Mouse (Mus musculus) left cerebral cortex, postnatal 25 days (tissue): ENCODE measurements at regions not wholly inside any gene's neighbourhood (a gene's known extent, or its start where the extent isn't known, plus 50 kb on each side); places are given as distances from the start of the nearest gene placed in this dataset.

Source experiments
- DNase-seq, 2 experiments: peaks; one replicate each; pipeline ENCODE4 v3.0.0; 2022; ENCODE audit warnings: low spot score in 2 of 2, mixed read lengths in 1 of 2
- intact Hi-C: fragments of 180-260 bp; cut with DNase I; formaldehyde crosslinking; loops from one replicate; pipeline ENCODE4 v1.15.1; 2025

DNA sequence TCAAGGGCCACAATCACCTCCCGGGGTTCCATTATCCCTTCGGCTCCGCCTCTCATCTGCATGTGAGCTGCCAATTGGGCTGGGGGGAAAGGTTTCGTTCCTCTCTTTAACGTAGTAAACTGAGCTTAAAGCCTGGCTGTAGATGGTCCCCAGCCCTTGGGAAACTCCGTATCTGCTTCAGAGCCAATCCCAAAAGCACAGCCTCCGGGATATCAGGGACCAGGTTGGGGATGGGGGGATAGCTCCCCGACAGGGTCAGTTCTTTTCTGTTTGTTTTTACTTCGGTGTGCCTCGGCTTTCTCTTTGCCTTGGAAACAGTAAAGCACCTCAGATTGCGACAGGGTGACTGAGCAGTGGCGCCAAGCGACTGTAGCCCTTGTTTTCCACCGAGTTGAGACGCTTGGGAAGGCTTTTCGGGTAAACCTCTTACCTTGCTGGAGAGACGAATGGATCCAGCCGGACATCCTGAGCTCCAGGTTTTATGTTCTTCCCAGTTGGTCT lies 64.5 kb downstream of the Tfap2c start:
- DNase-seq = no peak
- intact Hi-C loops = no loop called here

DNA sequence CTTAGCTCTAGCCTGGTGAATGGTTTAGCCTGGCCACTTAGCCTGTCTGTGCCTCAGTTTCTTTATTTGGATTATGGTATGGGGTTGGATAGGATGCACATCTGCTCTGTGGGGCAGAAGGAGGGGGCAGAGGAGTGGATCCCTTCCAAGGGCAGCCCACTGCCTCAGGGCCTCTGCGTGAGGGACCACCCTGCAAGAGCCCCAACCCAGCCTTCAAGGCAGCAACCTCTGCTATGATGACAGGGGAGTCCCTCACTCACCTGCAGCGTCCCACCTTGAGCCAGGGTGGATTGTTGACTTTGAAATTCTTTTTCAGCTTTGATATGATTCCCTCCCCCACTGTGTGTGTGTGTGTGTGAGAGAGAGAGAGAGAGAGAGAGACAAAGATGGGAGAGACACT lies 65.8 kb downstream of the Tfap2c start:
- intact Hi-C loops = no loop called here
- DNase-seq = no peak

DNA sequence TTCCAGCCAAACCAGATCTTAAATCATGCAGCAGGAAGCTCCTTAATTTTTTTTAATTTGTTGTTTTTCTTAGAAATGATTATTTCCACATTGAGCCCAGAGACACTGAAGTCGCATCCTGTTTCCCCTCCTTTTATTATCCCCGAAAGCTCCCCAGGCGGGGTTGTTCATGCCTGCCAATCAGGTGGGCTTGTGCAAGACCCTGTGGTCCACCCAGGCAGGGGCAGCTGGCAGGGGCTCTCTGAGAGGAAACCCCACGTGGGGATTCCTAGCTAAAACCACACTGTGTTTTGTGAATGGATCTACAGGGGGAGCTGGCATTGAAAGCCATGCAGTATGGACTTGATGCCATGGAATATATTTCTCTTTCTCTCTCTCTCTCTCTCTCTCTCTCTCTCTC lies 66.2 kb downstream of the Tfap2c start:
- DNase-seq = no peak
- intact Hi-C loops = no loop called here

- intact Hi-C loops = no loop called here
- DNase-seq = no peak
Measured at GRCm38 (mm10) chr2:172619168-172619567, 69.8 kb downstream of the Tfap2c start.

GRCm38 (mm10) chr2:172620001-172620400 lies 70.6 kb downstream of the Tfap2c start:
- intact Hi-C loops = no loop called here
- no peak for DNase-seq

DNA sequence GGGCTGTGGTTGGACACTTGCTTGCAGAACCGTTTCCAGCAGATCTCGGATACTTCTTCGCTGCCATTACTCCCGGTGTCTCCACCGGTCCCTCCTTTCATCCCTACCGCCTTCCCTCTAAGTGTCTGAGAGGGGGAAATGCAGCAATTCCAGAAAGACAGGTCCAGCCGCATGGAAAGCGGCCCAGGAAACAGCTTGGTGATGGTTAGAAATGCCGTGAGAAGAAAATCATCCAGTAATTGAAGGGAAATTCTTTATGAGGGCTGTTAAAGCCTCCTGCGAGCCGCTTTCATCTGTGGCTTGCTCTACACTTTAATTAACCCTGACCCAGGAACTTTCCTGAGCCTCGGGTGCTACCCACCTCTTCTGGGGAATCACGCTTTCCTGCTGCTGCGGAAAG lies 74.3 kb downstream of the Tfap2c start:
- intact Hi-C loops = no loop called here

DNA sequence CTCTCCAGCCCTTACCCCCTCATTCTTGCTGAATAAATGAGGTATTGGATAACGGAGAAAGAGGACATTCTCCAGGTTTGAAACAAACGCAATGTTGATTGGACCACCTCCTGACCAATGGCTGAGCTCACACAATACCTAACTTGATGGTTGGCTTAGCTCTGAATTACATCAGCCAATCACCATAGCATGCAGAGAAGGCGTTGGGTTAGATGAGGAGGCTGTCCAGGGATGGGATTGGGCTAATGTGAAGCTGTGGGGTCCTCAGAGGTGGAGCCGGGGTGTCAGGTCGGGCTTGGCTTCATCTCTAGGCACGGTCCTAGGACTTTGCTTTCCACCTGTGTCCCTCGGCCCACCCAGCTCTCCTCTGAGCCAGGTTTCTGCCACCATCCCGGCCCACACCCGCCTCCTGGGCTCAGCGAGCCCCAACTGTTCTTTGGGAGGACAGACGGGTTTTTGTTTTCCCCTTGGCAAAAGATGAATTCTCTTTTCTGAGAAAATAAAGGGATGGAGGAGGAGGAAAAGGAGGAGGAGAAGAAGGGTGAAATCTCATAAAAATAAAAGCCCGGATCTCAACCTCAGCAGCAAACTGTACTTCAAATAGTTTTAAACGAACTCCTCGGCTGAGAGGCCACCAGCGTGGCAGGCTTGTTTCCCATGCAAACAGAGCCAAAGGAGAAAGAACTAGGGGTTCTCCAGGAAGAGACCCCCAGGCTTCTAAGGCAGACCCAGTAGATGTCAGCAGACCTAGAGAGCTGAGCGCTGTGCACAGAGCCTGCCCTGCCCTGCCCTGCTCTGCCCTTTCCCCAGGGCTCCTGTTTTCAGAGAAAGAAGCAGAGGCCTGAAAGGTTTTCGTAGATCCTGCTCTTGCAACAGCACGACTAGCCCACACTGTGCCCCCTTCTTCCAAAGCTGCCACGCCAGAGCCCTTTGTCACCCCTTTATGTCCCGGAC lies 78.2 kb downstream of the Tfap2c start:
- intact Hi-C loops = no loop called here
- no peak for DNase-seq

More for the DNA sequence above, 74.3 kb downstream of the Tfap2c start:
- no peak for DNase-seq

DNA sequence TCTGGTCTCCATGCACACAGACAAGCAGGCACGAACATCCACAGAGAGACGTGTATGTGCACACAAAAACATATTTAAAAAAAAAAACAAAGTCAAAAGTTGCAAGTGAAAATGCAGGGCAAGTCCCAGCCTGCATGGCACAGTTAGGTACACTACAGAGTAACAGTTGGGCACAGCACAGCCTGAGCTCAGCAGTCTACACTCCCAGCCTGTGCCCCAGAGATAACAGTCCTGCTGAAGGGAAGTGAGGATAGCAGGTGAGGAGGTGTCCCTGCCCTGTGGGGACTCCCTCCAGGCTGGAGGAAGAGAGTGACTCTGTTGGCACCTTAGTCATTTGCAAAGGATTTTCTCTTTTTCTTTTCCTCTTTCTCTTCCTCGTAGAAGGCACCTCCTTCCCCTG lies 80.9 kb downstream of the Tfap2c start:
- intact Hi-C loops = no loop called here
- DNase-seq = no peak

DNA sequence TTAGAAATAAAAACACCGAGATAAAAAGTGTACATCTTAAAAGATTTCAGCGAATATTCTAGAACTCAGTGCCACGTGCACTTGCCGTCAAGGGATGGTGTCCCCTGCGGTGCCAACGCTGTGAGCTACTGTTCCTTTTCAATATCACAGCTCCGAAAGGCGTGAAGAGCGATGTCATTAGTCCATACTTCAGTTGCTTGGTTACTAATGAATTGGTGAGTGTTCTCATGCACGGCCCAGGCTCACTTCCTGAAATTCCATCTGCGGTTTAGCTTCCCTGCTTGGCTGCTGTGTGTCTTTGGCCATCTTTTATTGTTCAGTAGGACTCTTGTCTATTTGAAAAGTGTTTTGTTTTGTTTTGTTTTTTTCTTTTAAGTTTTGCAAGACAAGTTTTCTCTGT lies 93.2 kb downstream of the Tfap2c start:
- peak in 1 of 2 experiments; percentile 5 for DNase-seq
- intact Hi-C loops = no loop called here

DNA sequence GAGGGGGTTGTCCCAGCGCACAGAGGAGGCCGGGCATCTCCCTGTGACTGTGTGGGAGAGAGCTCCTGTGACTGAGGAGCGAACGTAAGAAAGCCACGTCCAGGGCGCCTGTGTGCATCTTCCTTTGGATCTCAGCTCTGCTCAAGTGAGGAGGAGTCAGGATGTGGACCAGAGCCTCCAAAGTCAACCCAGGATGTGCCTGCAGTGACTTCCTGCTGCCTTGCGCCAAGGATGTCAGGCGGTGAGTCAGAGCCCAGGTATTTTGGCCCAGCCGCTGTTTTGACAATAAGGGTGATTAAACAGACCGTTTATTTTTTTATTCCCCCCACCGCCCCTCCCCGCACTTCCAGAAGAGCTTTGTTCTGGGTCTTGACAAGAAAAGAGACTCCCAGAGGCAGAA lies 94.5 kb downstream of the Tfap2c start:
- peak in 1 of 2 experiments; percentile 13 for DNase-seq
- intact Hi-C loops = no loop called here

DNA sequence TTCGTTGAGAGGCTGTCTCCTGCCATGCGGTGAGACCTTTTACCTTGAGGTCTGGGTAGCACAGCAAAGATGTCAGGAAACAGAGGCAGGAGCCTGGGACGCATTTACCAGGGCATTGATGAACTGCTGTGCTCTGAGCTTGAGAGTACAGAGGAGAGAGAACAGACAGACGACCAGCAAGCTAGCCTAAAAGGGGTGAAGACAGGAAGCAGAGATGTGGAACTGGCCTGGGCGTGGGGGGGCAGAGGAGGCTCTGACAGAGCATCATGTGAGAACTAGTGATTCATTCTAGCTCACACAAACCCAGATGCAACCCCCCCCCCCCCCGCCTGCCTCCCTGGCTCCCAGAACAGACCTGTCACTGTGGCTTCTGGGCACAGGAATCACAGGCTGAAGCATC lies 95.1 kb downstream of the Tfap2c start:
- DNase-seq = no peak

GRCm38 (mm10) chr2:172648072-172648471 lies 98.7 kb downstream of the Tfap2c start:
- intact Hi-C loops = no loop called here
- no peak for DNase-seq

More for the DNA sequence above, 95.1 kb downstream of the Tfap2c start:
- intact Hi-C loops = no loop called here

GRCm38 (mm10) chr2:172660479-172660878 lies 111.1 kb downstream of the Tfap2c start:
- no peak for DNase-seq
- intact Hi-C loops = no loop called here

- intact Hi-C loops = no loop called here
- DNase-seq = no peak
Measured at GRCm38 (mm10) chr2:172660916-172661315, 111.5 kb downstream of the Tfap2c start.

DNA sequence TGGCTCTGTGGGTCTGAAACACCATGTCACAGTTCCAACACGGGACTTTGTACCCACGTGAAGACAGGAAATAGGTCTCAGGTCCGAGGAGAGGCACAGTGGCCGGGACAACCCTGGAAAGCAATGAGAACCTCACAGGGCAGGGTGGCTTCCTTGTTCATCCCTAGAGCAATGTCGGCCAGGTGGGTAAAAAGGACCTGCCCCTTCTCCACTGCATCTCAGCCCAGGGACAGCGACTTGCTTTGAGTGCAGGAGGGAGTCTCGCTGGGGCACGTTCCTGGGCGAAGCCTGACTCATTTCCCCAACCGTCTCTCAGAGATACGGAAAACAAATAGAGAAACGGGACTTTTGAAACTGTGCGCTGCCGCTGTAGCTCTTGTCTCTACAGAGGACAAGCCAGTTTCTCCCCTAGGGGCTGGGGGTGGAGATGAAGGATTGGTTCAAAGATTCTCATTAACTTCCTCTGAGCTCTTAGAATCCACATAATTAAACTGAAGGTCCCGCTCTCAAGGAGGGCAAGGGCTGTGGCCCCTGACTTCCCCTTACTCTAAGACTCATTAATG lies 112.1 kb downstream of the Tfap2c start:
- intact Hi-C loops = no loop called here

DNA sequence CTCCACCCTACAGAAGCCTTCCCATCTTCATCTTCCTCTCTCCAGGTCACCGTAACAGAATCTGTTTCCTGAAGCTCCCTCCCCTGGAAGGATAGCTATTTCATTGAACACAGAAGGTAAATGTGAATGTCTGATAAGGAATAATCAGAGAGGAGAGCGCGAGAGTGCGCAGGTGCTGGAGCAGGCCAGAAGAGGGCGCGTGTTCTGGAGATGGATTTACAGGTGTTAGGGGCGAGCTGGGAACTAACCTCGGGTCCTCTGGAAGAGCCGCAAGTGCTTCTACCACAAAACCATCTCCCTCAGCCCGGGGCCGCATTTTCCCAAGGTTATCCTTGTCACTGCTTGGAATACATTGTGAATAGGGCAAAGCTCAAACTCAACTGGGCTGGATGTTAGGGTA lies 112.8 kb downstream of the Tfap2c start:
- intact Hi-C loops = no loop called here

More for the DNA sequence above, 112.1 kb downstream of the Tfap2c start:
- DNase-seq = no peak

GRCm38 (mm10) chr2:172663681-172664080 lies 114.3 kb downstream of the Tfap2c start:
- intact Hi-C loops = no loop called here
- DNase-seq = no peak

More for the DNA sequence above, 112.8 kb downstream of the Tfap2c start:
- no peak for DNase-seq

GRCm38 (mm10) chr2:172673081-172673480 lies 123.7 kb downstream of the Tfap2c start:
- intact Hi-C loops = no loop called here
- no peak for DNase-seq

GRCm38 (mm10) chr2:172674641-172675040 lies 125.2 kb downstream of the Tfap2c start:
- intact Hi-C loops = no loop called here
- no peak for DNase-seq

GRCm38 (mm10) chr2:172675081-172675480 lies 125.7 kb downstream of the Tfap2c start:
- no peak for DNase-seq
- intact Hi-C loops = no loop called here

- intact Hi-C loops = no loop called here
Measured at GRCm38 (mm10) chr2:172690196-172690595, 140.8 kb downstream of the Tfap2c start.

More at GRCm38 (mm10) chr2:172690196-172690595, 140.8 kb downstream of the Tfap2c start:
- DNase-seq = no peak
